Mouse (Mus musculus) olfactory bulb, adult 2 months (tissue): ENCODE data around the gene Kcnt2.

Experiments
- CTCF ChIP-seq: fragments of 200-500 bp; IDR thresholded peaks from 2 replicates; pipeline ENCODE4 v1.5.1; 2012; ENCODE audit warnings: low read depth, mild to moderate bottlenecking, low read length, moderate library complexity; ENCODE audit not compliant: insufficient read depth
- POLR2A ChIP-seq: fragments of 200-500 bp; IDR thresholded peaks from 2 replicates; pipeline ENCODE4 v1.6.1; 2012; ENCODE audit warnings: mild to moderate bottlenecking, low read depth, low read length, moderate library complexity; ENCODE audit not compliant: insufficient read depth

GRCm38 (mm10) chr1:140275813-140276212, 29.9 kb downstream of the Kcnt2 start:
- no peak for TF ChIP-seq POLR2A
- TF ChIP-seq CTCF: no peak
